ENCODE assay signal across 8 mouse cellular contexts in the genomic region with DNA sequence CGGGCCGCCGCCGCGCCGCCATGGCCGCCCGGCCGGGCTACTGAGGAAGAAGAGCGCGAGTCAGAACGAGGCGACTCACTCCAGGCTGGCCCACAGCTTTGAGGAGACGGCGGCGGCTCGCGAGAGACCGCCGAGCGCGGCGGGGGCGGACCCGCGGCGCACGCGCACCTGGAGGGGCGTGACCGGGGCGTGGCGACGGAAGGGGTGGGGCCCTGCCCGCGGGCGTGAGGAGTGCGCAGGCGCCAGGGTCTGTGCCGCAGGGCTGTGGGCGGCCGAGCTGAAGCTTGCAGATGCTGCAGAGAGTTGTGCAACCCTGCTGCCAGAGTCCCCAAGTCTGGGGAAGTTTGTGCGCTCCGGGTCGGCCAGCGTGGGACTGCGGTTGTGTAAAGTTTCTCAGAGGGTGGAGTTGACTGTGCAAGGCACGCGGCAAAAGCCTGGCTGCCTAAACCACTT. TPM values are rescaled to one million over a fixed set of nuclear protein-coding genes. Genes with fewer than 3 reads are reported as not detected.
DNase-seq lines count a peak whose midpoint lies in the region; ATAC-seq lines count a peak whose summit lies in the region.

A gene (minus strand): TSS at position 153 of the 453 bp plus-strand sequence.

- H3K27me3 ChIP-seq in hindbrain, embryonic 11.5 days (ENCODE audit: control insufficient read depth, insufficient read depth, low read length), result no peaks in the 10 kb centered on the region

- DNase-seq in Muller cell, postnatal 12 days (ENCODE audit: inconsistent ontology term), result peak; percentile 97
- DNase-seq in cerebellum, adult 9-11 months, result peak; percentile 94
- DNase-seq in frontal cortex, adult 2 months (ENCODE audit: extremely low spot score in 1 of 2, low spot score in 1 of 2), result peak; percentile 91 to 97
- DNase-seq in hindbrain, embryonic 11.5 days (ENCODE audit: low spot score), result peak; percentile 96
- DNase-seq in layer of hippocampus, postnatal 14 days (ENCODE audit: low spot score in 2 of 2), result peak; percentile 92 to 95
- DNase-seq in lung, postnatal 14 days, result peak; percentile 98
- DNase-seq in retina, adult 2 months (ENCODE audit: low read depth, low spot score), result peak; percentile 78
- DNase-seq in thymus, postnatal 36 days, result peak; percentile 98 to 99

- H3K9ac ChIP-seq in hindbrain, embryonic 11.5 days (ENCODE audit: low read depth, low read length), result peak within 1 kb of the TSS; percentile 83

- H3K4me2 ChIP-seq in hindbrain, embryonic 11.5 days (replicated peaks; ENCODE audit: low read depth, low read length), result peak within 1 kb of the TSS; percentile 80

- no peaks in the 10 kb centered on the region for H3K9me3 ChIP-seq in hindbrain, embryonic 11.5 days (ENCODE audit: control insufficient read depth, low read length)

- ATAC-seq in hindbrain, embryonic 11.5 days (ENCODE audit: low FRiP score), result peak; percentile 98

- WGBS in hindbrain, embryonic 11.5 days, result 0% methylated on average over 18 of the region's 49 CpGs

- peak within 1 kb of the TSS; percentile 96 for H3K27ac ChIP-seq in hindbrain, embryonic 11.5 days (ENCODE audit: low read depth, low read length)

- 0 out of 2 replicates have a peak, but pooled peaks cover 2% of the 10 kb centered on the region for H3K4me1 ChIP-seq in hindbrain, embryonic 11.5 days (replicated peaks; ENCODE audit: control insufficient read depth, insufficient read depth, low read length)

- H3K36me3 ChIP-seq in hindbrain, embryonic 11.5 days (ENCODE audit: control insufficient read depth, insufficient read depth, low read length), result no peaks in the 10 kb centered on the region

- H3K4me3 ChIP-seq in hindbrain, embryonic 11.5 days (ENCODE audit: low read depth, low read length), result peak within 1 kb of the TSS; percentile 88

RNA-seq across cellular contexts. Expression of the gene that starts here (rescaled TPM):
- 25.7 and 29.3 TPM in 2 replicates for polyA plus RNA-seq in frontal cortex, adult 2 months (2012; rRNA removed)
- polyA plus RNA-seq in hindbrain, embryonic 11.5 days (2014; fragmentation: Nextera tagmentation; extraction: Ambion mirVana), result 31.5 and 32.9 TPM in 2 replicates
- 10 to 100 TPM; 28.1 to 31.0 TPM for total RNA-seq in layer of hippocampus, postnatal 14 days (2021)

Comparison
In these comparisons a context has a peak if more than half of its experiments do, and no peak if none do; other contexts are left out.
1. Peak in every context shown above with its lines: DNase-seq, ATAC-seq, H3K4me3 ChIP-seq and H3K27ac ChIP-seq.